Mouse (Mus musculus): ENCODE data around the gene Ncmap. TPM values are rescaled to one million over a fixed set of nuclear protein-coding genes. Genes with fewer than 3 reads are reported as not detected.

Ncmap gene
- polyA plus RNA-seq (2012; rRNA removed), result 1.6 and 2.1 TPM in 2 replicates

DNA sequence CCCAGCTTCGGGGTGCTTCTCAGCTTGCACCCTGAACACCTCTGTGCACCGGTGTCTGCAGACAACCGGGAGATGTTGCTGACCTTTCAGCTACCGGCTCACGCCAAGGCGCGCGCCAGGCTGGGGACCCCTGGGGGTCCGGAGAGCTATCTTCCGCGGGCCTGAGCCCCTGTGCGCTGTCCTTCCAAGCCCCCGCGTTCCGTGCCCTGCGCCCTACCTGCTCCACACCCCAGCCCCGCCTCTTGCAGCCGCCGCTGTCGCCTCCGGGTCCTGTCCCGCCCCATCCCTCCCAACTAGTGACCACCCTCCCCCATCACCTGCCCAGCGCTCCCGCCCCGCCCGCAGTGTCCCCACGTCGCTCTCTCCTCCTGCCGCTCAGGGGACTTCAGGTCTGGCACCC is at the start of gene Ncmap:
Gene Ncmap (minus strand): TSS at position 237 of the 400 bp plus-strand sequence.
- Histone ChIP-seq H3K4me1 (ENCODE audit: control insufficient read depth, insufficient read depth, low read length) (peaks cover 8% of the 10 kb centered on the region), H3K27ac (ENCODE audit: control insufficient read depth, insufficient read depth, low read depth, low read length) (no peak within 1 kb of the TSS; the same call in 1 of the 2 replicates), H3K36me3 (ENCODE audit: control insufficient read depth, insufficient read depth, low read length) (no peaks in the 10 kb centered on the region), H3K27me3 (ENCODE audit: control insufficient read depth, insufficient read depth, low read length) (no peaks in the 10 kb centered on the region), H3K4me3 (ENCODE audit: control insufficient read depth, low read depth, low read length) (peak within 1 kb of the TSS; percentile 49)
- TF ChIP-seq CTCF (IDR thresholded peaks at IDR 0.05; ENCODE audit: control insufficient read depth, insufficient read depth, insufficient replicate concordance, low read depth, low read length) (no peak), POLR2A (IDR thresholded peaks at IDR 0.05; ENCODE audit: control insufficient read depth, low read depth, low read length) (no peak)

DNA sequence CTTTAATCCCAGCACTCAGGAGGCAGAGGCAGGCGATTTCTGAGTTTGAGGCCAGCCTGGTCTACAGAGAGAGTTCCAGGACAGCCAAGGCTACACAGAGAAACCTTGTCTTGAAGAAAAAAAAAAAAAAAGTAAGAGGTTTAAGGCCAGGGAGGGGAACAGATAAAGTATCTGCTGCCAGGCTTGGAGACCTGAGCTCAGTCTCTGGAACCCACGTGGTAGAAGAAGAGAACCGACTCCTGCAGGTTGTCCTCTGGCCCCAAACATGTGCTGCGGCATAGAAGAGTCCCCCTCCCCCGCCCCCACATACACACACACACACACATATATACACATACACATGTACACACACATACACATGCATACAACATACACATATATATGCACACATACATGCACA is 44.4 kb upstream of the Ncmap start:
- Histone ChIP-seq H3K4me3 (ENCODE audit: control insufficient read depth, low read depth, low read length) (no peak overlapping the region), H3K4me1 (ENCODE audit: control insufficient read depth, insufficient read depth, low read length) (peaks cover 2% of the 10 kb centered on the region; the same call in 1 of the 2 replicates), H3K27ac (ENCODE audit: control insufficient read depth, insufficient read depth, low read depth, low read length) (no peak overlapping the region), H3K36me3 (ENCODE audit: control insufficient read depth, insufficient read depth, low read length) (no peaks in the 10 kb centered on the region), H3K27me3 (ENCODE audit: control insufficient read depth, insufficient read depth, low read length) (no peaks in the 10 kb centered on the region)
- TF ChIP-seq POLR2A (IDR thresholded peaks at IDR 0.05; ENCODE audit: control insufficient read depth, low read depth, low read length) (no peak), CTCF (IDR thresholded peaks at IDR 0.05; ENCODE audit: control insufficient read depth, insufficient read depth, insufficient replicate concordance, low read depth, low read length) (no peak)

DNA sequence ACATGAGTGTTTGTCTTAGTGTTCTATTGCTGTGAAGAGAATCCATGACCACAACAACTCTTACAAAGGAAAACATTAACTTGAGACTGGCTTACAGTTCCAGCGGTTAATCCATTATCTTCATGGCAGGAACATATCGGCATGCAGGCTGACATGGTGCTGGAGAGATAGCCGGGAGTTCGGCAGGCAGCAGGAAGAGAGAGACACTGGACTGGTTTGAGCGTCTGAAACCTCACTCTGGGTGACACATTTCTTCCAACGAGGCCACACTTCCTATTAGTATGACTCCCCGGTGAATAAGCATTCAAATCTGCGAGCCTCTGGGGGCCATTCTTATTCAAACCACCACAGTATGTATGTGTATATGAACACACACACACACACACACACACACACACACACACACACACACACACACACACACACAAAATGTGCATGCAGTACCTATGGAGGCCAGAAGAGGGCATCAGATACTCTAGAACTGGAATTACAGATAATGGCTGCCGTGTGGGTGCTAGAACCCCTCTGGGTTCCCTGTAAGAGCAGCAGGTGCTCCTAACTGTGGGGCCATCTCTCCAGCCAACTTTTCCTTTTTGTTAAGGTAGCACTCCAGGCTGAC is 42.0 kb upstream of the Ncmap start:
- H3K27me3 ChIP-seq (ENCODE audit: control insufficient read depth, insufficient read depth, low read length), result no peaks in the 10 kb centered on the region
- H3K4me1 ChIP-seq (ENCODE audit: control insufficient read depth, insufficient read depth, low read length), result peaks cover 8% of the 10 kb centered on the region
- no peak for TF ChIP-seq POLR2A (IDR thresholded peaks at IDR 0.05; ENCODE audit: control insufficient read depth, low read depth, low read length)
- peak; percentile 23; the same call in 1 of the 2 replicates for TF ChIP-seq CTCF (IDR thresholded peaks at IDR 0.05; ENCODE audit: control insufficient read depth, insufficient read depth, insufficient replicate concordance, low read depth, low read length)
- no peaks in the 10 kb centered on the region for H3K36me3 ChIP-seq (ENCODE audit: control insufficient read depth, insufficient read depth, low read length)
- H3K27ac ChIP-seq (ENCODE audit: control insufficient read depth, insufficient read depth, low read depth, low read length), result no peak overlapping the region
- no peak overlapping the region for H3K4me3 ChIP-seq (ENCODE audit: control insufficient read depth, low read depth, low read length)

DNA sequence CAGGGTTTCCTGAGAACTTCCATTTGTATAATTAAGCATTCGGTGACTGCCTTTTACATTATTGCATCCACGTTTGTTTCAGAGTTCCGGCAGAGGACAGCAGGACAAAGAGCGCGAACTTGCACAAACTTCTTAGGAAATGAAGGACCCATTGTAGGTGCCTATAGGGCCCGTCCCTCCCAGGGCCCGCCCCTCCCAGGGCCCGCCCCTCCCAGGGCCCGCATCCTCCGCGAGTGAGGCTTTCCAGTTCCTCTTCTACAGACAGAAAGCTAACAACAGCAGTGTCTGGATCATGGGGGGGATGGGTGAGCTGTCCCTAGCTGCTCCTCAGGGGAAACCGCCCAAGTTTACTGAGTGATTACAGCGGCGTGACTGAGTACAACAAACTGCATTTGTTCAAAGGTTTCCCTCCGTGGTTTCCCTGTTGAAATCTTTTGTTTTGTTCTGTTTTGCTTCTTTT is 41.2 kb upstream of the Ncmap start:
- TF ChIP-seq POLR2A (IDR thresholded peaks at IDR 0.05; ENCODE audit: control insufficient read depth, low read depth, low read length) (no peak), CTCF (IDR thresholded peaks at IDR 0.05; ENCODE audit: control insufficient read depth, insufficient read depth, insufficient replicate concordance, low read depth, low read length) (no peak)
- no peak overlapping the region for H3K27ac ChIP-seq (ENCODE audit: control insufficient read depth, insufficient read depth, low read depth, low read length)
- H3K27me3 ChIP-seq (ENCODE audit: control insufficient read depth, insufficient read depth, low read length), result no peaks in the 10 kb centered on the region
- H3K4me1 ChIP-seq (ENCODE audit: control insufficient read depth, insufficient read depth, low read length), result peaks cover 12% of the 10 kb centered on the region
- no peaks in the 10 kb centered on the region for H3K36me3 ChIP-seq (ENCODE audit: control insufficient read depth, insufficient read depth, low read length)
- no peak overlapping the region for H3K4me3 ChIP-seq (ENCODE audit: control insufficient read depth, low read depth, low read length)

DNA sequence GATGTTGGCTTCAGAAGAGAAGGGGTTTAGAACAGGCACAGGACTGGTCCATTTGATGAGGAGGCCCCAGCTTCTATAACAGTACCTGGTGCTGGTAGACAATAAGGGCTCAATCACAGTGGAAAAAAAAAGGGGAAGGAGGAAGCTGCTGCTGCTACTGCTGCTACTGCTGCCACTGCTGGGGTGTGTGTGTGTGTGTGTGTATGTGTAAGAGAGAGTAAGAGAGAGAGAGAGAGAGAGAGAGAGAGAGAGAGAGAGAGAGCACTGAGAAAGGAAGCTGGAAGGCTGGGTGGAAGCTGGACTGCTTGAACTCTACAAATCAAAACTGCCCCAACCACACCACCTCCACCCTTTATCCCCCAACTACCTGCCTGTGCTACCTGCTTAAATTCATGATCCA is 39.9 kb upstream of the Ncmap start:
- TF ChIP-seq POLR2A (IDR thresholded peaks at IDR 0.05; ENCODE audit: control insufficient read depth, low read depth, low read length) (no peak), CTCF (IDR thresholded peaks at IDR 0.05; ENCODE audit: control insufficient read depth, insufficient read depth, insufficient replicate concordance, low read depth, low read length) (no peak)
- Histone ChIP-seq H3K36me3 (ENCODE audit: control insufficient read depth, insufficient read depth, low read length) (no peaks in the 10 kb centered on the region), H3K4me3 (ENCODE audit: control insufficient read depth, low read depth, low read length) (no peak overlapping the region)

DNA sequence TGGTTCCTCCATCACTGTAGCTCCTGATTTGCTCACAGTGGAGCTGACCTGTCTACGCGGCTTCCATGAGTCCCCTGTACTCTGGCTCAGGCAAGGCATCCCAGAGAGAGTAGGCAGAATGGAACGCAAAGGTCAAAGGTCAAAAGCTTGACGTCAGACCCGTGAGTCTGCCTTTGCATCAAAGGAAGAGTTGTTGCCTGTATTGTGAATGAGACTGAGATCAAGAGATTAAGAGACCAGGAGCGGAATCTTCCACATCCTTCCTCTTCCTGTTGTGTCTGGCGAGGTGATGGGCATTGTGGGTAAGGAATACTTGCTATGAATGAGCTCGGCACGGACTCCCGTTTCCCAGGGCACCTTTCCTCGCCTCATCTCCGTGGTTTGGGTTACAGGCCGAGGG is 38.3 kb upstream of the Ncmap start:
- TF ChIP-seq CTCF (IDR thresholded peaks at IDR 0.05; ENCODE audit: control insufficient read depth, insufficient read depth, insufficient replicate concordance, low read depth, low read length) (no peak), POLR2A (IDR thresholded peaks at IDR 0.05; ENCODE audit: control insufficient read depth, low read depth, low read length) (no peak)
- no peaks in the 10 kb centered on the region for H3K27me3 ChIP-seq (ENCODE audit: control insufficient read depth, insufficient read depth, low read length)
- no peaks in the 10 kb centered on the region for H3K36me3 ChIP-seq (ENCODE audit: control insufficient read depth, insufficient read depth, low read length)
- no peak overlapping the region for H3K4me3 ChIP-seq (ENCODE audit: control insufficient read depth, low read depth, low read length)
- peaks cover 19% of the 10 kb centered on the region for H3K4me1 ChIP-seq (ENCODE audit: control insufficient read depth, insufficient read depth, low read length)
- H3K27ac ChIP-seq (ENCODE audit: control insufficient read depth, insufficient read depth, low read depth, low read length), result no peak overlapping the region

More for the DNA sequence above, 39.9 kb upstream of the Ncmap start:
- H3K27ac ChIP-seq (ENCODE audit: control insufficient read depth, insufficient read depth, low read depth, low read length), result no peak overlapping the region
- peaks cover 19% of the 10 kb centered on the region for H3K4me1 ChIP-seq (ENCODE audit: control insufficient read depth, insufficient read depth, low read length)
- H3K27me3 ChIP-seq (ENCODE audit: control insufficient read depth, insufficient read depth, low read length), result no peaks in the 10 kb centered on the region

DNA sequence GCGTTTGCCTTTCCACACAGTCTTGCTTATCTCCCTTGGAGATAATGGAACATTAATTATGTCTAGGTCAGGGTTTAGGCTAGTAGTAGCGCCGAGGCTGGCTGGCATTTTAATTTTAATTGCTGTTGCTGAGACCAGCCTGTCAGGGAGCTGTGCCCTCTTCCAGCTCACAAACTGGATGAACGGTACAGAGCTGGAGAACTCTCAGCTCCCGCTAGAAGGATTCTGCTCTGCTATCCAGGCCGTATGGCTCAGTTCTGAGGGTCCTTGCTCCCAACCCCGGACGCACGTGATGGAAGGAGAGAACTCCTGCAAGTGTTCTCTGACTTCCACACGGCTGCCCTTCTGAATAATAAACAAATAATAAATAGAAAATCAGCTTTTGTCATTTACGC is 36.4 kb upstream of the Ncmap start:
- TF ChIP-seq POLR2A (IDR thresholded peaks at IDR 0.05; ENCODE audit: control insufficient read depth, low read depth, low read length) (no peak), CTCF (IDR thresholded peaks at IDR 0.05; ENCODE audit: control insufficient read depth, insufficient read depth, insufficient replicate concordance, low read depth, low read length) (no peak)
- no peaks in the 10 kb centered on the region for H3K27me3 ChIP-seq (ENCODE audit: control insufficient read depth, insufficient read depth, low read length)
- no peaks in the 10 kb centered on the region for H3K36me3 ChIP-seq (ENCODE audit: control insufficient read depth, insufficient read depth, low read length)
- H3K27ac ChIP-seq (ENCODE audit: control insufficient read depth, insufficient read depth, low read depth, low read length), result peak overlapping the region; percentile 54
- H3K4me1 ChIP-seq (ENCODE audit: control insufficient read depth, insufficient read depth, low read length), result peaks cover 19% of the 10 kb centered on the region
- peak overlapping the region; percentile 84 for H3K4me3 ChIP-seq (ENCODE audit: control insufficient read depth, low read depth, low read length)
